Mouse (Mus musculus): ENCODE results near the gene Tmcc3. TPM values are rescaled to one million over a fixed set of nuclear protein-coding genes. Genes with fewer than 3 reads are reported as not detected.

The Tmcc3 gene
- total and polyA plus RNA-seq, 2 experiments from 2014 or later: 12.8 to 14.7 TPM

DNA sequence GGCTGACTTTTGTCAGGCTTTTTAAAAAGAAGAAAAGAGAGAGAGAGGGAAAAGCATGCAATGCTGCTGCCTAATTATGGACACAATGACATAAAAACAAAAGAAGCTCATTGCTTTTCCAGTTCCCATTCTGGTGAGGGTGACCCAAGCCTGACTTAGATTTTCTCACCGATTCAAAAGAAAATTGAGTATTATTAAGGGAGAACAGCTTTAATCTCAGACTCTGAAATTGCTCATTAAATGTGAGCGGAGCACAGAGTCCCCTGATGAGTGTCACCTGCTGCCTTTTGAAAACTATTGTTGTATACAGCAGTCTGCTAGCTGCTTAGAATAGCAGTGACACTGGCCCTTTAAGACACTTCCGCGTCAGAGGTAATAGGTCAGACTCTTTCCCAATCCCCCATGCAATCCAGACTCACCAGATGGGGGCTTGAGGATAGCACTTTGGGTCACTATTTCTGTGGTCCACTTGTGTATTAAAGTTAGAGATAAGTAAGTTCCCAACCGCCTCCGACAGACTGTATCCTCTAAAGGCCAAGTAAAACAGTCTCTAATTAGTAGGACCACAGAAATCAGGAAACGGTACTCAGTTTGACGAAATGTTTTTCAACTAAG is 185.2 kb downstream of the Tmcc3 start:
- DNase-seq (ENCODE audit: low spot score) (no peak), ATAC-seq (ENCODE audit: low FRiP score) (no peak)
- no peak overlapping the region for H3K4me2 ChIP-seq (ENCODE audit: low read depth, low read length, poor library complexity, severe bottlenecking)
- no peaks in the 10 kb centered on the region for H3K36me3 ChIP-seq (ENCODE audit: insufficient read depth, low read length)
- WGBS: 58% methylated on average over 8 of the region's 8 CpGs
- TF ChIP-seq CTCF (IDR thresholded peaks at IDR 0.05): no peak
- no peak overlapping the region for H3K9ac ChIP-seq (replicated peaks; ENCODE audit: low read length, poor library complexity, severe bottlenecking)
- no peak overlapping the region for H3K27ac ChIP-seq (ENCODE audit: low read depth, low read length)
- H3K4me1 ChIP-seq (ENCODE audit: insufficient read depth, low read length): no peaks in the 10 kb centered on the region
- no peak overlapping the region for H3K4me3 ChIP-seq (ENCODE audit: low read depth, low read length)
- no peaks in the 10 kb centered on the region for H3K9me3 ChIP-seq (ENCODE audit: low read length)
- no peaks in the 10 kb centered on the region for H3K27me3 ChIP-seq (ENCODE audit: insufficient read depth, low read length)

GRCm38 (mm10) chr10:94500210-94500876 is 188.6 kb downstream of the Tmcc3 start:
- Histone ChIP-seq H3K27ac (ENCODE audit: low read depth, low read length) (0 out of 2 replicates have a peak overlapping the region, but pooled peaks have one; percentile 2), H3K9ac (replicated peaks; ENCODE audit: low read length, poor library complexity, severe bottlenecking) (no peak overlapping the region), H3K4me3 (ENCODE audit: low read depth, low read length) (no peak overlapping the region), H3K4me2 (ENCODE audit: low read depth, low read length, poor library complexity, severe bottlenecking) (no peak overlapping the region), H3K27me3 (ENCODE audit: insufficient read depth, low read length) (no peaks in the 10 kb centered on the region), H3K4me1 (ENCODE audit: insufficient read depth, low read length) (no peaks in the 10 kb centered on the region), H3K36me3 (ENCODE audit: insufficient read depth, low read length) (no peaks in the 10 kb centered on the region), H3K9me3 (ENCODE audit: low read length) (no peaks in the 10 kb centered on the region)
- DNase-seq (ENCODE audit: low spot score) (no peak), ATAC-seq (ENCODE audit: low FRiP score) (no peak)
- 32% methylated on average over 16 of the region's 16 CpGs for WGBS
- no peak for TF ChIP-seq CTCF (IDR thresholded peaks at IDR 0.05)

GRCm38 (mm10) chr10:94500877-94501273 is 189.1 kb downstream of the Tmcc3 start:
- H3K27ac ChIP-seq (ENCODE audit: low read depth, low read length): no peak overlapping the region
- no peak for ATAC-seq (ENCODE audit: low FRiP score)

GRCm38 (mm10) chr10:94501796-94502195 is 190.0 kb downstream of the Tmcc3 start:
- H3K4me2 ChIP-seq (ENCODE audit: low read depth, low read length, poor library complexity, severe bottlenecking): no peak overlapping the region
- H3K27ac ChIP-seq (ENCODE audit: low read depth, low read length): no peak overlapping the region
- no peaks in the 10 kb centered on the region for H3K4me1 ChIP-seq (ENCODE audit: insufficient read depth, low read length)
- no peaks in the 10 kb centered on the region for H3K36me3 ChIP-seq (ENCODE audit: insufficient read depth, low read length)
- no peaks in the 10 kb centered on the region for H3K27me3 ChIP-seq (ENCODE audit: insufficient read depth, low read length)
- WGBS: 77% methylated on average over 10 of the region's 10 CpGs
- H3K4me3 ChIP-seq (ENCODE audit: low read depth, low read length): no peak overlapping the region
- ATAC-seq (ENCODE audit: low FRiP score) (no peak), DNase-seq (ENCODE audit: low spot score) (no peak)
- H3K9ac ChIP-seq (replicated peaks; ENCODE audit: low read length, poor library complexity, severe bottlenecking): no peak overlapping the region
- no peak for TF ChIP-seq CTCF (IDR thresholded peaks at IDR 0.05)
- H3K9me3 ChIP-seq (ENCODE audit: low read length): no peaks in the 10 kb centered on the region

More at GRCm38 (mm10) chr10:94500877-94501273, 189.1 kb downstream of the Tmcc3 start:
- H3K9me3 ChIP-seq (ENCODE audit: low read length): no peaks in the 10 kb centered on the region
- no peaks in the 10 kb centered on the region for H3K4me1 ChIP-seq (ENCODE audit: insufficient read depth, low read length)
- no peak overlapping the region for H3K4me2 ChIP-seq (ENCODE audit: low read depth, low read length, poor library complexity, severe bottlenecking)
- H3K36me3 ChIP-seq (ENCODE audit: insufficient read depth, low read length): no peaks in the 10 kb centered on the region
- no peak for TF ChIP-seq CTCF (IDR thresholded peaks at IDR 0.05)
- no peak overlapping the region for H3K4me3 ChIP-seq (ENCODE audit: low read depth, low read length)
- 77% methylated on average over 7 of the region's 7 CpGs for WGBS
- H3K9ac ChIP-seq (replicated peaks; ENCODE audit: low read length, poor library complexity, severe bottlenecking): no peak overlapping the region
- DNase-seq (ENCODE audit: low spot score): no peak
- no peaks in the 10 kb centered on the region for H3K27me3 ChIP-seq (ENCODE audit: insufficient read depth, low read length)

GRCm38 (mm10) chr10:94505248-94505772 is 193.6 kb downstream of the Tmcc3 start:
- no peak for TF ChIP-seq CTCF (IDR thresholded peaks at IDR 0.05)
- Histone ChIP-seq H3K4me3 (ENCODE audit: low read depth, low read length) (no peak overlapping the region), H3K27ac (ENCODE audit: low read depth, low read length) (no peak overlapping the region), H3K9ac (replicated peaks; ENCODE audit: low read length, poor library complexity, severe bottlenecking) (no peak overlapping the region), H3K4me1 (ENCODE audit: insufficient read depth, low read length) (no peaks in the 10 kb centered on the region), H3K36me3 (ENCODE audit: insufficient read depth, low read length) (no peaks in the 10 kb centered on the region), H3K9me3 (ENCODE audit: low read length) (no peaks in the 10 kb centered on the region), H3K4me2 (ENCODE audit: low read depth, low read length, poor library complexity, severe bottlenecking) (no peak overlapping the region), H3K27me3 (ENCODE audit: insufficient read depth, low read length) (no peaks in the 10 kb centered on the region)
- 84% methylated on average over 16 of the region's 16 CpGs for WGBS
- DNase-seq (ENCODE audit: low spot score) (no peak), ATAC-seq (ENCODE audit: low FRiP score) (no peak)

- TF ChIP-seq CTCF (IDR thresholded peaks at IDR 0.05): no peak
- H3K4me2 ChIP-seq (ENCODE audit: low read depth, low read length, poor library complexity, severe bottlenecking): no peak overlapping the region
- no peaks in the 10 kb centered on the region for H3K27me3 ChIP-seq (ENCODE audit: insufficient read depth, low read length)
- no peak overlapping the region for H3K27ac ChIP-seq (ENCODE audit: low read depth, low read length)
- no peak overlapping the region for H3K9ac ChIP-seq (replicated peaks; ENCODE audit: low read length, poor library complexity, severe bottlenecking)
- H3K4me1 ChIP-seq (ENCODE audit: insufficient read depth, low read length): no peaks in the 10 kb centered on the region
- no peak for DNase-seq (ENCODE audit: low spot score)
- WGBS: 73% methylated on average over 5 of the region's 5 CpGs
- no peaks in the 10 kb centered on the region for H3K9me3 ChIP-seq (ENCODE audit: low read length)
- H3K4me3 ChIP-seq (ENCODE audit: low read depth, low read length): no peak overlapping the region
- no peaks in the 10 kb centered on the region for H3K36me3 ChIP-seq (ENCODE audit: insufficient read depth, low read length)
- no peak for ATAC-seq (ENCODE audit: low FRiP score)
These were observed 197.1 kb downstream of the Tmcc3 start for GRCm38 (mm10) chr10:94508863-94509262.
